Mouse (Mus musculus) MEL (cell line): ENCODE results near the gene Fam57b. TPM values are rescaled to one million over a fixed set of nuclear protein-coding genes. Genes with fewer than 3 reads are reported as not detected.
A peak's percentile ranks its signal among the peaks of the same experiment; 100 is the strongest.

Experiments used
- DNase-seq: peaks from one replicate; pipeline ENCODE4 v3.0.0; 2011; ENCODE audit warnings: low read depth, low spot score
- H3K27ac ChIP-seq: 2 replicates; pipeline ENCODE4 v1.5.1; 2012; ENCODE audit warnings: low read depth, mild to moderate bottlenecking, control low read depth, low read length, moderate library complexity; ENCODE audit not compliant: control insufficient read depth
- H3K27me3 ChIP-seq, 2 experiments: fragments of 150-350 bp in 1 of 2; sonication (generic) in 1 of 2; 2 replicates each; pipeline ENCODE4 v1.6.1; 2012; ENCODE audit warnings: low read length in 2 of 2, mild to moderate bottlenecking in 2 of 2, improper control_type of control experiment in 1 of 2, moderate library complexity in 1 of 2; ENCODE audit not compliant: insufficient read depth in 2 of 2, control insufficient read depth in 1 of 2
- H3K36me3 ChIP-seq, 2 experiments: 2 replicates each; pipeline ENCODE4 v1.6.1; 2012 to 2014; ENCODE audit warnings: low read length in 2 of 2, improper control_type of control experiment in 1 of 2, inconsistent platforms in 1 of 2, mild to moderate bottlenecking in 1 of 2; ENCODE audit not compliant: insufficient read depth in 2 of 2, control insufficient read depth in 1 of 2
- H3K4me1 ChIP-seq, 2 experiments: fragments of 150-350 bp in 1 of 2; sonication (generic) in 1 of 2; 2 replicates each; pipeline ENCODE4 v1.6.1; 2012; ENCODE audit warnings: low read length in 2 of 2, improper control_type of control experiment in 1 of 2, mild to moderate bottlenecking in 1 of 2; ENCODE audit not compliant: insufficient read depth in 2 of 2, control insufficient read depth in 1 of 2
- H3K4me3 ChIP-seq, 2 experiments: fragments of 150-350 bp in 1 of 2; sonication (generic) in 1 of 2; 2 replicates each; pipeline ENCODE4 v1.5.1; 2012; ENCODE audit warnings: low read depth in 2 of 2, low read length in 2 of 2, mild to moderate bottlenecking in 2 of 2, moderate library complexity in 2 of 2, control low read depth in 1 of 2, improper control_type of control experiment in 1 of 2; ENCODE audit not compliant: control insufficient read depth in 1 of 2, insufficient read depth in 1 of 2
- H3K79me2 ChIP-seq: 2 replicates; pipeline ENCODE4 v1.6.1; 2012; ENCODE audit warnings: mild to moderate bottlenecking, low read length, moderate library complexity; ENCODE audit not compliant: control insufficient read depth, poor library complexity, insufficient read depth
- H3K9ac ChIP-seq: 2 replicates; pipeline ENCODE4 v1.6.1; 2012; ENCODE audit warnings: low read depth, mild to moderate bottlenecking, control low read depth, low read length, moderate library complexity; ENCODE audit not compliant: control insufficient read depth, poor library complexity, severe bottlenecking
- H3K9me3 ChIP-seq: fragments of 150-350 bp; sonication (generic); replicated peaks from 2 replicates; pipeline ENCODE4 v1.6.1; 2012; ENCODE audit warnings: mild to moderate bottlenecking, low read length, improper control_type of control experiment, moderate library complexity; ENCODE audit not compliant: insufficient read depth
- BHLHE40 ChIP-seq: IDR thresholded peaks from 2 replicates; pipeline ENCODE4 v1.6.1; 2012; ENCODE audit warnings: low read depth, mild to moderate bottlenecking, inconsistent platforms, low read length, improper control_type of control experiment, borderline replicate concordance
- CTCF ChIP-seq, 3 experiments: IDR thresholded peaks in 2 of 3; conservative IDR thresholded peaks in 1 of 3; 2 replicates each; pipeline ENCODE4 v1.5.1; 2011 to 2012; ENCODE audit warnings: low read length in 3 of 3, low read depth in 2 of 3, mild to moderate bottlenecking in 2 of 3, improper control_type of control experiment in 1 of 3, inconsistent platforms in 1 of 3, mixed read lengths in 1 of 3, moderate library complexity in 1 of 3; ENCODE audit not compliant: control insufficient read depth in 1 of 3, insufficient read depth in 1 of 3, poor library complexity in 1 of 3, severe bottlenecking in 1 of 3
- E2F4 ChIP-seq: IDR thresholded peaks from 2 replicates; pipeline ENCODE4 v1.6.1; 2011; ENCODE audit warnings: low read depth, low read length, improper control_type of control experiment, borderline replicate concordance
- JUND ChIP-seq: IDR thresholded peaks from 2 replicates; pipeline ENCODE4 v1.6.1; 2011; ENCODE audit warnings: low read depth, mild to moderate bottlenecking, improper control_type of control experiment, low read length
- KAT2A ChIP-seq: conservative IDR thresholded peaks from 2 replicates; pipeline ENCODE4 v1.6.1; 2012; ENCODE audit warnings: low read depth, low read length, improper control_type of control experiment, inconsistent platforms
- MAZ ChIP-seq: IDR thresholded peaks from 2 replicates; pipeline ENCODE4 v1.6.1; 2012; ENCODE audit warnings: low read depth, mild to moderate bottlenecking, inconsistent platforms, low read length, improper control_type of control experiment
- MEF2A ChIP-seq: IDR thresholded peaks from 2 replicates; pipeline ENCODE4 v1.6.1; 2014; ENCODE audit warnings: low read depth, mild to moderate bottlenecking, inconsistent platforms, low read length, improper control_type of control experiment; ENCODE audit not compliant: poor library complexity, insufficient replicate concordance, severe bottlenecking; ENCODE audit errors: extremely low read depth
- MXI1 ChIP-seq: IDR thresholded peaks from 2 replicates; pipeline ENCODE4 v1.6.1; 2011; ENCODE audit warnings: mild to moderate bottlenecking, low read depth, low read length, improper control_type of control experiment
- MYB ChIP-seq: IDR thresholded peaks from 2 replicates; pipeline ENCODE4 v1.6.1; 2011; ENCODE audit warnings: mild to moderate bottlenecking, low read depth, low read length, improper control_type of control experiment
- MYC ChIP-seq: IDR thresholded peaks from 2 replicates; pipeline ENCODE4 v1.6.1; 2011; ENCODE audit warnings: low read depth, mild to moderate bottlenecking, low read length, improper control_type of control experiment, moderate library complexity
- NELFE ChIP-seq: IDR thresholded peaks from 2 replicates; pipeline ENCODE4 v1.6.1; 2011; ENCODE audit warnings: low read depth, low read length, improper control_type of control experiment
- POLR2A ChIP-seq, 2 experiments: IDR thresholded peaks; 2 replicates each; pipeline ENCODE4 v1.6.1; 2011 to 2012; ENCODE audit warnings: low read length in 2 of 2, mild to moderate bottlenecking in 2 of 2, control low read depth in 1 of 2, improper control_type of control experiment in 1 of 2, low read depth in 1 of 2, moderate library complexity in 1 of 2; ENCODE audit not compliant: control insufficient read depth in 1 of 2, insufficient read depth in 1 of 2, poor library complexity in 1 of 2
- POLR2AphosphoS5 ChIP-seq: IDR thresholded peaks from 2 replicates; pipeline ENCODE4 v1.6.1; 2012; ENCODE audit warnings: low read depth, borderline replicate concordance, mild to moderate bottlenecking, inconsistent platforms, low read length, moderate library complexity, mixed read lengths
- SIN3A ChIP-seq: IDR thresholded peaks from 2 replicates; pipeline ENCODE4 v1.6.1; 2012; ENCODE audit warnings: low read length, improper control_type of control experiment, inconsistent platforms
- TCF12 ChIP-seq: IDR thresholded peaks from 2 replicates; pipeline ENCODE4 v1.6.1; 2014; ENCODE audit warnings: low read depth, mild to moderate bottlenecking, inconsistent platforms, low read length, improper control_type of control experiment, moderate library complexity
- ZC3H11A ChIP-seq: IDR thresholded peaks from 2 replicates; pipeline ENCODE4 v1.6.1; 2012; ENCODE audit warnings: low read depth, mild to moderate bottlenecking, inconsistent platforms, low read length, improper control_type of control experiment
- ZMIZ1 ChIP-seq: IDR thresholded peaks from 2 replicates; pipeline ENCODE4 v1.6.1; 2012; ENCODE audit warnings: low read depth, mild to moderate bottlenecking, inconsistent platforms, low read length, improper control_type of control experiment, moderate library complexity
- polyA plus RNA-seq, 2 experiments: library from polyadenylated mRNA; stranded (reverse) in 1 of 2; unstranded in 1 of 2; fragments of >175 nt in 1 of 2; fragments of >200 nt in 1 of 2; gene quantifications; 2 replicates each; pipeline versions ENCODE4 v1.2.1 to v1.2.4; 2012; ENCODE audit warnings: low replicate concordance in 2 of 2, low read depth in 1 of 2; ENCODE audit not compliant: insufficient read length in 2 of 2, insufficient read depth in 1 of 2, missing spikeins in 1 of 2
- total RNA-seq: library from RNA; depleted of rRNA; stranded (reverse); fragments of 300-350 nt; gene quantifications from 2 replicates; pipeline ENCODE4 v1.2.3, GENCODE M21; 2012

Gene Fam57b
- total and polyA plus RNA-seq, 3 experiments = 0.50 to 1.7 TPM; not detected in 1

GRCm38 (mm10) chr7:126853454-126853853 lies 56.0 kb downstream of the Fam57b start:
- Histone ChIP-seq H3K36me3 (peaks cover 0 to 11% of the 10 kb centered on the region in 2 experiments; a peak in 2 of 4 replicates), H3K9me3 (no peaks in the 10 kb centered on the region), H3K4me3 (no peak overlapping the region), H3K27ac (no peak overlapping the region), H3K4me1 (no peaks in the 10 kb centered on the region), H3K27me3 (no peaks in the 10 kb centered on the region), H3K79me2 (no peaks in the 10 kb centered on the region; the same call in 1 of the 2 replicates), H3K9ac (no peak overlapping the region)
- DNase-seq = no peak
- no peak for TF ChIP-seq MYB
- TF ChIP-seq MYC = no peak
- no peak for TF ChIP-seq MEF2A
- 0 out of 4 replicates have a peak, but pooled peaks of 1 of the 2 experiments have one; percentile 20 for TF ChIP-seq POLR2A (IDR thresholded peaks at IDR 0.05; ENCODE audit: control insufficient read depth in 1 of 2, insufficient read depth in 1 of 2, low read depth in 1 of 2, low read length in 2 of 2, poor library complexity in 1 of 2)

DNA sequence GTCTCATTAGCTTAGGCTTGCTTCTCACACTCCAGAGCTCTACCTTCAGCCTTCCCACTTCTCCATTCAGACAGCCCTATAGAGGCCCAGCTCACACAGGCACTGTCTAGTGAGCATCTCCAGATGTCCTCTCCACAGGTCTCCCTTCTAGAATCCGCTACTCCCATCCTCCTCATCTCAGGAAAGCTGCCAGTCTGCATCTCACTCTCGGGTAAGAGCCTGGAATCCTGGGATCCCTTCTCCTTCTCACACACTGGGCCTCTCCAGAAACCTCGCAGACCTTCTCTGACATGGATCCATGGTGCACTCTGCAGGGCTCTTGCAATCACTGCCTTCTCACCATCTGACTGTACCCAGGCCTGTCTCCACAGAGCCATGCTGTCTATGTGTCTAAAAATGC lies 58.2 kb downstream of the Fam57b start:
- no peak overlapping the region for H3K9ac ChIP-seq
- no peak for DNase-seq
- TF ChIP-seq SIN3A (no peak), MYB (no peak), E2F4 (no peak), BHLHE40 (no peak), POLR2AphosphoS5 (no peak), MXI1 (no peak), JUND (no peak), POLR2A (IDR thresholded peaks at IDR 0.05; ENCODE audit: control insufficient read depth in 1 of 2, insufficient read depth in 1 of 2, low read depth in 1 of 2, low read length in 2 of 2, poor library complexity in 1 of 2) (no peak), KAT2A (no peak), MYC (no peak), ZMIZ1 (no peak), ZC3H11A (no peak), CTCF (IDR thresholded peaks at IDR 0.05 in 2 of 3, conservative IDR thresholded peaks at IDR 0.05 in 1 of 3; ENCODE audit: control insufficient read depth in 1 of 3, insufficient read depth in 1 of 3, low read depth in 2 of 3, low read length in 3 of 3, poor library complexity in 1 of 3, severe bottlenecking in 1 of 3) (no peak), NELFE (no peak), TCF12 (no peak), MAZ (no peak)
- H3K27me3 ChIP-seq = no peaks in the 10 kb centered on the region
- H3K4me1 ChIP-seq = no peaks in the 10 kb centered on the region; a peak in 2 of 4 replicates
- H3K4me3 ChIP-seq = no peak overlapping the region
- peaks cover 11 to 14% of the 10 kb centered on the region in 2 experiments for H3K36me3 ChIP-seq
- H3K27ac ChIP-seq = no peak overlapping the region
- peaks cover 8% of the 10 kb centered on the region for H3K79me2 ChIP-seq
- H3K9me3 ChIP-seq = no peaks in the 10 kb centered on the region
